Mouse (Mus musculus) liver, embryonic 15.5 days (tissue): ENCODE results near the gene Ubn2. TPM values are rescaled to one million over a fixed set of nuclear protein-coding genes. Genes with fewer than 3 reads are reported as not detected.

Source experiments
- ATAC-seq: fragments of 200-750 bp; cut with Nextera tagmentation; 2 replicates; pipeline ENCODE4 v1.8.0; 2017; ENCODE audit warnings: moderate number of reproducible peaks, mild to moderate bottlenecking, moderate library complexity; ENCODE audit not compliant: insufficient read depth
- H3K27ac ChIP-seq: fragments of 300-500 bp; sonication (generic); replicated peaks from 2 replicates; pipeline ENCODE4 v1.5.1; 2015; ENCODE audit warnings: mild to moderate bottlenecking, inconsistent platforms
- H3K27me3 ChIP-seq: fragments of 300-500 bp; sonication (generic); 2 replicates; pipeline ENCODE4 v1.6.1; 2015; ENCODE audit warnings: mild to moderate bottlenecking, inconsistent platforms
- H3K36me3 ChIP-seq: fragments of 300-500 bp; sonication (generic); replicated peaks from 2 replicates; pipeline ENCODE4 v1.6.1; 2015; ENCODE audit warnings: moderate library complexity, mild to moderate bottlenecking, inconsistent platforms
- H3K4me1 ChIP-seq: fragments of 300-500 bp; sonication (generic); replicated peaks from 2 replicates; pipeline ENCODE4 v1.6.1; 2015; ENCODE audit warnings: inconsistent platforms
- H3K4me2 ChIP-seq: fragments of 300-500 bp; sonication (generic); 2 replicates; pipeline ENCODE4 v1.6.1; 2015; ENCODE audit warnings: moderate library complexity, mild to moderate bottlenecking, inconsistent platforms
- H3K4me3 ChIP-seq: fragments of 300-500 bp; sonication (generic); replicated peaks from 2 replicates; pipeline ENCODE4 v1.5.1; 2015; ENCODE audit warnings: mild to moderate bottlenecking, inconsistent platforms
- H3K9ac ChIP-seq: fragments of 300-500 bp; sonication (generic); 2 replicates; pipeline ENCODE4 v1.6.1; 2015; ENCODE audit warnings: moderate library complexity, mild to moderate bottlenecking, inconsistent platforms
- H3K9me3 ChIP-seq: fragments of 300-500 bp; sonication (generic); replicated peaks from 2 replicates; pipeline ENCODE4 v1.6.1; 2016; ENCODE audit warnings: inconsistent platforms
- WGBS: fragments of 180-500 bp; shearing (Covaris S2); methylation state at CpG from one replicate; pipeline ENCODE4 v1.1.7; 2015; ENCODE audit warnings: mixed read lengths; ENCODE audit not compliant: insufficient replicate concordance; 5-methylcytosine and 5-hydroxymethylcytosine counted together
- polyA plus RNA-seq: library from polyadenylated mRNA; unstranded; fragments of >200 nt; fragmentation: Nextera tagmentation; extraction: Ambion mirVana; gene quantifications from 2 replicates; pipeline ENCODE4 v1.2.1, GENCODE M21; 2015

Gene Ubn2
- polyA plus RNA-seq, 1 experiment from 2014 or later = 4.1 TPM

DNA sequence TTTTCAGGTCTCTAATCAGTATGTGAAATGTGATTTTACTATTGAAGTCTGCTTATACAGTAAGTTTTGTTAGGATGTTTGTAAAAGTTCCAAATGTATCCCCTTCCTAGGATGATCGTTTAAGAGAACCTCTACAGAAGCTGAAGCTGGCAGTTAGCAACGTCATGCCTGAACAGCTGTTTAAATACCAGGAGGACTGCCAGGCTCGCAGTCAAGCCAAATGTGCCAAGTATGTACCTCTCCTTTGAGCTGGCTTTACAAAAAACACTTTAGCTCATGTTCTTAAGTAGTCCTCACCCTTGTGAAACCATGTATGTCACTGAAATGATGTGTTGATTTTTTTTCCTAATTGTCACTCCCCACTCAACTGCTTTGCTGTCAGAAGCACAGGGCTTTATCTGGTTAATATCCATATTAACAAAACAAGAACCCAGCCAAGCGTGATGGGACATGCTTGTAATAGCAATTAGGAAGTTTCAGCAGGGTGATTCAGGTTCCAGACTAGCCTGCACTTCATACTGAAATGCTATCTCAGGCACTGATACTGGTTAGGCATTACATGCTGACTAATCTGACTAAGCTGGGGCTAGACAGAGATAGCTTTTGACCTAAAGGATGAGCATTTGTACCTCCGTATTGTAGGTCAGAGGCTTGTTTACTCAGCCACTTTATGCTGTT is 48.1 kb downstream of the Ubn2 start:
- Histone ChIP-seq H3K27ac (no peak overlapping the region), H3K9me3 (no peaks in the 10 kb centered on the region), H3K4me3 (no peak overlapping the region), H3K4me1 (no peaks in the 10 kb centered on the region), H3K36me3 (peaks cover 68% of the 10 kb centered on the region), H3K27me3 (no peaks in the 10 kb centered on the region), H3K4me2 (no peak overlapping the region), H3K9ac (no peak overlapping the region)
- 71% methylated on average over 5 of the region's 5 CpGs for WGBS
- no peak for ATAC-seq

- no peak overlapping the region for H3K4me2 ChIP-seq
- peaks cover 34% of the 10 kb centered on the region for H3K36me3 ChIP-seq
- 73% methylated on average over 3 of the region's 3 CpGs for WGBS
- ATAC-seq = no peak
- no peak overlapping the region for H3K27ac ChIP-seq
- no peaks in the 10 kb centered on the region for H3K27me3 ChIP-seq
- H3K4me3 ChIP-seq = no peak overlapping the region
- H3K9me3 ChIP-seq = no peaks in the 10 kb centered on the region
- H3K4me1 ChIP-seq = no peaks in the 10 kb centered on the region
- no peak overlapping the region for H3K9ac ChIP-seq
Observed at GRCm38 (mm10) chr6:38492550-38492949, 58.8 kb downstream of the Ubn2 start.

GRCm38 (mm10) chr6:38495641-38496040 is 61.9 kb downstream of the Ubn2 start:
- no peaks in the 10 kb centered on the region for H3K9me3 ChIP-seq
- no peak overlapping the region for H3K4me3 ChIP-seq
- no peak for ATAC-seq
- no peak overlapping the region for H3K4me2 ChIP-seq
- H3K27me3 ChIP-seq = no peaks in the 10 kb centered on the region
- H3K9ac ChIP-seq = no peak overlapping the region
- H3K36me3 ChIP-seq = peaks cover 36% of the 10 kb centered on the region
- no peak overlapping the region for H3K27ac ChIP-seq
- 62% methylated on average over 4 of the region's 4 CpGs for WGBS
- H3K4me1 ChIP-seq = 0 out of 2 replicates have a peak, but pooled peaks cover 6% of the 10 kb centered on the region

DNA sequence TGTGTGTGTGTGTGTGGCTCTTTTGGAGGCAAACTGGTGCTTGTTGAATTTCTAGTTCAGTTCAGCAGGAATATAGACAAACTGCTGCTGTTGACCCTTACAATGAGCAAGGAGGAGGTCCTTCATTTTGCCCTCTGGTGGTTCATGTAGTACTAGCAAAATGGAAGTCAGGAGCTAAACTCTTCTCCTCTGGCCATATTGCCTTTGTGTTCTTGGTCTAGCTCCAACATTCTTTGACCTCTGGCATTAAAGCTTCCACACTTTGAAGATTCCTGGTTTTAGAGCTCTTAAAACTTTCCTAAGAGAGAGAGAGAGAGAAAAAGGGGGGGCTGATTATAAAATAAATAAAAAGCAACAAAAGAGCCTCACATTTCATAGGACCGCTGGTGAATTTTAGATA is 78.3 kb downstream of the Ubn2 start:
- no peak overlapping the region for H3K4me2 ChIP-seq
- no peaks in the 10 kb centered on the region for H3K9me3 ChIP-seq
- H3K27ac ChIP-seq = no peak overlapping the region
- no peak overlapping the region for H3K4me3 ChIP-seq
- H3K27me3 ChIP-seq = no peaks in the 10 kb centered on the region
- no peak for ATAC-seq
- no peak overlapping the region for H3K9ac ChIP-seq
- H3K4me1 ChIP-seq = peaks cover 2% of the 10 kb centered on the region; the same call in 1 of the 2 replicates
- H3K36me3 ChIP-seq = no peaks in the 10 kb centered on the region
- 85% methylated on average over 1 of the region's 1 CpGs for WGBS

GRCm38 (mm10) chr6:38512830-38513229 is 79.1 kb downstream of the Ubn2 start:
- Histone ChIP-seq H3K4me3 (no peak overlapping the region), H3K4me2 (no peak overlapping the region), H3K9me3 (no peaks in the 10 kb centered on the region), H3K27ac (no peak overlapping the region), H3K9ac (no peak overlapping the region), H3K36me3 (no peaks in the 10 kb centered on the region), H3K4me1 (peaks cover 2% of the 10 kb centered on the region; the same call in 1 of the 2 replicates), H3K27me3 (no peaks in the 10 kb centered on the region)
- no peak for ATAC-seq

DNA sequence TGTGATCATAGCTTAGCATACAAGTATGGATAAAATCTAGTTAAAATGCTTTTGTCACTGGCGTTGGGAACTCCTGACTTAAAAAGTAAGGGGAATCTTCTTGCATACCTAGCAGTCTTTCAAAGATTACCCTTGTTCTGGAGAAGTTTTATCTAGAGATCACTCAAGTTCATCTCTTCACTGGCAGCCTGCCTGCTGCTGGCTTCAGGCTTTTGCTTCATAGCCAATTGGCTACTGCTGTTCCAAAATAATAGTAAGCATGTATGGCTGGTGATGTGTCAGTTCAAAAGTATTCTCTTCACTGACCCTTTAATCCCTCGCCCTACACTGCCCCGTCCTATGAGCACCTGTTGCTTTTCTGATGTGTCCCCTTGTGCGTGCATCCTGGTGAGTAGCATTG is 81.5 kb downstream of the Ubn2 start:
- WGBS = 78% methylated on average over 4 of the region's 4 CpGs
- ATAC-seq = no peak

GRCm38 (mm10) chr6:38523851-38524250 is 90.1 kb downstream of the Ubn2 start:
- no peak overlapping the region for H3K27ac ChIP-seq
- WGBS = 7% methylated on average over 8 of the region's 8 CpGs
- H3K4me2 ChIP-seq = peak overlapping the region; percentile 38

More for the DNA sequence above, 81.5 kb downstream of the Ubn2 start:
- Histone ChIP-seq H3K9me3 (no peaks in the 10 kb centered on the region), H3K4me2 (no peak overlapping the region), H3K4me3 (no peak overlapping the region), H3K27ac (no peak overlapping the region), H3K9ac (no peak overlapping the region), H3K4me1 (peaks cover 2% of the 10 kb centered on the region; the same call in 1 of the 2 replicates), H3K27me3 (no peaks in the 10 kb centered on the region), H3K36me3 (no peaks in the 10 kb centered on the region)

DNA sequence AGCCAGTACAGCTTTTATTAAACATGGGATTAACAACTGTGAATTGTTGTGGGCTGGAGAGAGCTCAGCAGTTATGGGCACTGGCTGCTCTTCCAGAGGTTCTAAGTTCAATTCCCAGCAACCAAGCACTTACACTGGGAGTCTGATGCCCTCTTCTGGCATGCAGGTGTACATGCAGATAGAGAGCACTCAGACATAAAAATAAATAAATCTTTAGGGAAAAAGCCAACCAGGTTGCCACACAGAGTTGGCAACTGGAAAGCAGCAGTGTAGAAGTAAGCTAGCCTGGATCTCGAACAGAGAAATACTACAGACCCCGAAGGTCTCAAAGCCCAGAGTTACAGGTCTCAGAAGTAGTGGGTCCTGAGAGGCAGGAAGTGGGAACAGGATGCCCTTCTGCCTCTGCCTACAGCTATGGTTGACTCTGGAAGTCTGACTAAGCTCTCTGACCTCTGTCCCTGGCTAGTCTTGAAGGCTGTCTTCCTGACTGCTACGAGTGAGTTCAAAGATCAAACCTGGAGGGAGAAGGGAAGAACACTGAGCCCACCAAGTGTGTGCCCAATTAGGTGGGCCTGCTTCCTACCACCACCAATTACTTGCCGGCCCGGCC is 97.6 kb downstream of the Ubn2 start:
- H3K36me3 ChIP-seq = no peaks in the 10 kb centered on the region
- H3K27ac ChIP-seq = peak overlapping the region; percentile 35
- H3K4me3 ChIP-seq = no peak overlapping the region
- no peak overlapping the region for H3K9ac ChIP-seq
- peaks cover 27% of the 10 kb centered on the region for H3K4me1 ChIP-seq
- 27% methylated on average over 5 of the region's 5 CpGs for WGBS
- H3K4me2 ChIP-seq = no peak overlapping the region
- no peaks in the 10 kb centered on the region for H3K9me3 ChIP-seq
- no peaks in the 10 kb centered on the region for H3K27me3 ChIP-seq
- ATAC-seq = no peak

More at GRCm38 (mm10) chr6:38523851-38524250, 90.1 kb downstream of the Ubn2 start:
- no peaks in the 10 kb centered on the region for H3K9me3 ChIP-seq
- no peaks in the 10 kb centered on the region for H3K36me3 ChIP-seq
- H3K4me3 ChIP-seq = no peak overlapping the region
- H3K4me1 ChIP-seq = peaks cover 12% of the 10 kb centered on the region
- no peak for ATAC-seq
- no peak overlapping the region for H3K9ac ChIP-seq
- H3K27me3 ChIP-seq = peaks cover 2% of the 10 kb centered on the region; the same call in 1 of the 2 replicates

DNA sequence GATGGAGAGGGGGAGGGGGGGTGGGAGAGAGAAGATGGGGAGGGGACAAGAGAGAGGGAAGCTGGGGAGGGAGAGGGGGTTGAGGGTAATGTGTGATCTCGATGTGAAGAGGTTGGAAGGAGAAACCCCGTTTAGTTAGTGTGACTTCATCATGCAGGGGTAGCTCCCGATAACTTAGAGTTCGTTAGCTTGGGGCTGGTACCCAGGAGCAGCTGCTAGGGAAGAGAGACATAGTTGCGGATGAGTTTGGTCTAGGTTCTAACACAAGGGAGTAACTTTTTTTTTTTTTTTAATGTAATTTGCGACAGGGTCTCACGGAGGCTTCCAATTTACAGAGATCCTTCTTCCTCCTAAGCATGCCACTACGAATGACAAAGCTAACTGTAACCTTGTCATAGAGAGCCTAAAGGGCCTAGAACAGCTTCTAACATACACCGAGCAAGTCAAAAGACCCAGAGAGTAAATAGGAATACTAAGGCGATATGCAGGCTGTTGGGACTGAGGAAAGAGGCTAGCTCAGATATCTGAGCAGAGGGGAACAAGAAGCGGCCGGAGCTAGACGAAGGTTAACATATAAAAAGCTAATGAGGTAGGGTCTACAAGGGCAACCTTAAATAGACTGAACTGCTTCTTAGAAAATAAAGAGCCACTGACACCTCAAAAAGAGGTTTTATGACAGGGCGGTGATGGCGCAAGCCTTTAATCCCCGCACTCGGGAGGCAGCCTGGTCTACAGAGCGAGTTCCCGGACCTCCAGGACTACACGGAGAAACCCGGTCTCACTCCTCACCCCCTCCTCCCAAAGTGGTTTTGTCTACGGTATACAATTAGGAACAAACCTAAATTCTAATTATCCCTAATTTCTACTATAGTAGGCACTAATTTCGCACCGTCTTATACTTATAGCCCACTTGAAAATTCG is 99.0 kb downstream of the Ubn2 start:
- peak overlapping the region; percentile 97 for H3K27ac ChIP-seq
- 6% methylated on average over 25 of the region's 25 CpGs for WGBS
- H3K9ac ChIP-seq = peak overlapping the region; percentile 73
- no peaks in the 10 kb centered on the region for H3K36me3 ChIP-seq
- peaks cover 27% of the 10 kb centered on the region for H3K4me1 ChIP-seq
- no peaks in the 10 kb centered on the region for H3K27me3 ChIP-seq
- H3K9me3 ChIP-seq = no peaks in the 10 kb centered on the region
- peak overlapping the region; percentile 86 for H3K4me2 ChIP-seq
- H3K4me3 ChIP-seq = peak overlapping the region; percentile 97
- ATAC-seq = peak; percentile 27

DNA sequence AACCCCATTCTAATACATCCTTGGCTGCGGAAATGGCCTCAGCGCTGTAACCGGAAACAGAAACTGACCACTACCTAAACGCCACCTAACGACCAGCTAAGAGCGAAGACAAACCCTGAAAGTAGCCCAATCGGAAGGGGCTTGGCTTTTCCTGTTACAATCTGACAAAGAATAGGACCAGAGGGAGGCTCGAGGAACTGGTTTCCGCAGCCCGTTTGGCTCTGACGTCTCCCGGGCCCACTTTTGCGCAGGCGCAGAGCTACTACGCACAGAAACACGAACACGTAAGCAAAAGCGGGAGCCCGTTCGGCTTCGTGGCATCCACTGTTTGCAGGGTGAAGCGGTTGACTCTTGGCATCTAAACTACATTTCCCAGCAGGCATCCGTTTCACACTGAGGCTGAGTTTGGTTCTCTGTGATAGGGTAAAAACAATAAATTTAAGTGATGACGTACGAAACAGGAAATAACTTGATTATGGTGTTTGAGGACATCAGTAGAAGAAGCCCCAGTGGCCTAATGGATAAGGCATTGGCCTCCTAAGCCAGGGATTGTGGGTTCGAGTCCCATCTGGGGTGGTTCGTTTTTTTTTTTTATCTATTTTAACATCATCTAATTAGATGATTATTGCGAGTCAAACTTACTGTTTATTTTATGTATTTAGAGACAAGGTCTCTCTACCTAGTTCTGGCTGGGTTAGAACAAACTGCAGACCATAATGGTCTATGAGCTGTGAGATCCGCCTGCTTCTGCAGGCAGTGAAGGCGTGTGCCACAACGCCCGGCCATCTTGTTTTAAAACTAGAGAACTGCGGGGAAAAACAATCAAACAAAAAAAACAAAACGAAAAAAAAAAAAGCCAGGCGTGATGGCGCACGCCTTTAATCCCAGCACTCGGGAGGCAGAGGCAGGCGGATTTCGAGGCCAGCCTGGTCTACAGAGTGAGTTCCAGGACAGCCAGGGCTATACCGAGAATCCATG is 100.0 kb downstream of the Ubn2 start, which contains the start of gene Fmc1:
Gene Fmc1 (plus strand): TSS at position 75 of the 978 bp plus-strand sequence.
- H3K9ac ChIP-seq = peak within 1 kb of the TSS; percentile 97
- H3K4me1 ChIP-seq = peaks cover 27% of the 10 kb centered on the region
- ATAC-seq = peak; percentile 87
- no peaks in the 10 kb centered on the region for H3K36me3 ChIP-seq
- peak within 1 kb of the TSS; percentile 97 for H3K27ac ChIP-seq
- H3K4me3 ChIP-seq = peak within 1 kb of the TSS; percentile 97
- 2% methylated on average over 41 of the region's 41 CpGs for WGBS
- no peaks in the 10 kb centered on the region for H3K9me3 ChIP-seq
- H3K27me3 ChIP-seq = no peaks in the 10 kb centered on the region
- H3K4me2 ChIP-seq = peak within 1 kb of the TSS; percentile 86
